Mouse (Mus musculus): ENCODE measurements at regions not wholly inside any gene's neighbourhood (a gene's known extent, or its start where the extent isn't known, plus 50 kb on each side); places are given as distances from the start of the nearest gene placed in this dataset.

DNA sequence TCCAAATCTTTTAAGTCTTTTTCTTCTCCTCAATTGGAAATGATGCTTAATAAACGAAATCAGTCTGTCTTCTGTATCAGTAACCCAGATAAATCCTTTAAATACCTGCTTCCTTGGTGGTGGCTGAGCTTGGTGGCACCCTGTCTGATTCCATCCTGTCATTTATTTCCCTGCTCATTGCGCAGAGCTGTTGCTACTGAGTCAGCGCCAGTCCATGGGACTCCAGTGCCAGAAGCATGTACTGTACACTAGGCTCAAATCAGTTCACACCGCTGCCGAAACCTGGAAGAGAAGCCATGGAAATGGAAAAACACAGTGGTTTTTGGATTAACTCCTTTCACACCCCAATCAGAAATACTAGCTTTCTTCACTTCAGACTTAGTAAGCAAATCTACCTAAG is 649.3 kb upstream of the Marcks start:
- TF ChIP-seq CTCF (IDR thresholded peaks at IDR 0.05; ENCODE audit: low read depth, low read length) (no peak), GATA2 (IDR thresholded peaks at IDR 0.05; ENCODE audit: borderline replicate concordance, low read depth, low read length) (no peak)

Measured in G1E (cell line).